Mouse (Mus musculus) A20 (cell line): ENCODE results near the gene Ttc24.

Source experiments
- DNase-seq: peaks from one replicate; pipeline ENCODE4 v3.0.0-alpha.2; 2011; ENCODE audit warnings: low read depth, low spot score

Ttc24 gene

GRCm38 (mm10) chr3:88022322-88023191 lies 55.5 kb downstream of the Ttc24 start:
- peak; percentile 49 for DNase-seq
